Mouse (Mus musculus): ENCODE measurements around the gene Polr2f.

Gene Polr2f

DNA sequence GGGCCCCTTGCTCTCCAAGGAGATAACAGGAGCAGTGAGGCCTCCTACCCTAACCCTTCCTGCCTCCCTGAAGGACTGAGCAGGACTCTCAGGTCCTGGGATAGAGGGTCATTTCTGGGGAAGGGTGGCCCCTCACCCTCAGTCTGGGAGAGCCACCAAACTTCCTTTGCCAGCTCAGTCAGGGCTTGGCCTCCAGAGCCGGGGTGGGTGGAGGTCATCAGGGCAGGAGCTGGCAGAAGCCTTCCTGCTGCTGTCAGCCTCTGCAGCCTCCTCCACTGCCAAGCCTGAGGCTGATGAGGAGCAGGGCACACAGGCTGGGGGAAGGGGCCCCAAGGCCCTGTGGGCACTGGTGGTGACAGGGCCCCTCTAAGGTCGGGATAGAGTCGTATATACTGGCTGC, 14.8 kb downstream of the Polr2f start:
- DNase-seq (ENCODE audit: low read depth, low spot score), result no peak

DNA sequence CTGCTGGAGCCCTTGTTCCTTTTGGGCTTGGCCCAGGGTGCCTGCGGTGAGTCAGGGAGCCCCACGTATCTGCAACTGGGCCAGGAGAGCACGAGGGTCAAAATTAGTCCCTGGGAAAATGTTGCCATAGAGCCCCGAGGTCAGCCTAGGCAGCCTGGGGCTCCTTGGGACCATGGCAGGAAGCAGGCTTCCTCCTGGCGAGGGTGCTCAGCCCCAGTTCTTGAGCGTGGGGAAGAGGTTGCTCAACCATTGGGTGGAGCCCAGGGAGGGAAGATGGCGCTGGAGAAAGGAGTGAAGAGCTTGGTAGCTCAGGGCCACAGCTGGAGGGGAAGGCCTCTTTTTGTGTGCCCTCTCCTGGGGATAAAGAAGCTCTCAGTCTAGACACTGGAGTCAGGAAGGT, 21.5 kb downstream of the Polr2f start:
- no peak for DNase-seq (ENCODE audit: low read depth, low spot score)

DNA sequence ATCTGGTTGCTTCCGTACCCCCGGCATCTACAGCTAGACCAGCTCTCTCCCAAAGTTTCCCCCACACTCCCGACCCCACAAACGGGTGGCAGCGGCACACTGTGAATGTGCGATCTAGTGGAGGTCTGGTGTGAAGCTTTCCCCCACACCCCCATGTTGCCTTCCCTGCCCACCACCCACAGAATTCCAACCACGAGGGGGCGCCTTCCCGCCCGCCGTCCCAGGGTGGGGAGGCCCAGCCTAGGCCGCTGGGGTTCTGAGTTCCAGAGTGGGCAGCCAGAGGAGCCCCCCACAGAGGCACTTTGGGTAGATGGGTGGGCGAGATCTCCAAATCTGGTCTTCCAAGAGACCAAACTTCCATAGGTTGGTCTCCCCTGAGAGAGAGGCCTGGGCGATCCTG, 22.0 kb downstream of the Polr2f start:
- DNase-seq (ENCODE audit: low read depth, low spot score), result no peak

DNA sequence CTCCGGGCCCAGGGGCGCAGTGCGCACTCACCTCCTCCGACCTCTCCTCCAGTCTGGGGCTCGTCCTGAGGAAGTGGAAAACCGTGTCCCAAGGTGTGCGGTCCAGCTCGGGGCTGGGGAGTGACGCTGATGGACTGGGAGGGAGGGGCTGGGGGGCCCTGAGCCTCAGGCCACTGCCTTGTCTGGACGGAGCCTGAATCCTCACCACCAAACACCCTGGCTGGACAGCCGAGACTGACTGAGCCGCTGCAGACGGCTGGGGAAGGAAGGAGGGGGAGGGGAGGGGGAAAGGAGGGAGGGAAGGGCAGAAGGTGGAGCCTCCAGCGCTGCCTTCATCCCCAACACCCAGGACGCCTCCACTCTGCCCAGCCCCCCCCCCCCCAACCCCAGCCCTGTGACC, 23.4 kb downstream of the Polr2f start:
- DNase-seq (ENCODE audit: low read depth, low spot score), result no peak

DNA sequence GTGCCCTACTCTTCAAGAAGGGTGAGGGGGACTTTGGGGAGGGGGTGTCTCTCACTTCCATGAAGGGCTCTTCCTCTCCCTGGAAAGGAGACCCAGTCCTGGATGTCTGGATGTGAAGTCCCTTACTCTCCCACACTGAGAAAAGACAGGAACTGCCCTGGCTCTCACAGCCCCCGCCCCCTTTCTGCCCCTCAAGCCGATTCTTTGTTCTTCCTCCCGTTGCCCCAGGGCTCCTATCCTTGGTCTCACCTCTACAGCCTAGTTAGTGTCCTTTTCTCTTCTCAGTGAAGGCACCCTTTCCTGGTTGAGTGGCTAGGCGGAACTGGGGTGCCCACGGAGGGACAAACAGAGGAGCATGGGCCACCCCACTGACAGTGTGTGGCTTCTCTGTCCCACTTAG, 24.3 kb downstream of the Polr2f start, which contains the start of gene Sox10:
Gene Sox10 (minus strand): TSS at position 101 of the 400 bp plus-strand sequence.
- DNase-seq (ENCODE audit: low read depth, low spot score), result no peak

DNA sequence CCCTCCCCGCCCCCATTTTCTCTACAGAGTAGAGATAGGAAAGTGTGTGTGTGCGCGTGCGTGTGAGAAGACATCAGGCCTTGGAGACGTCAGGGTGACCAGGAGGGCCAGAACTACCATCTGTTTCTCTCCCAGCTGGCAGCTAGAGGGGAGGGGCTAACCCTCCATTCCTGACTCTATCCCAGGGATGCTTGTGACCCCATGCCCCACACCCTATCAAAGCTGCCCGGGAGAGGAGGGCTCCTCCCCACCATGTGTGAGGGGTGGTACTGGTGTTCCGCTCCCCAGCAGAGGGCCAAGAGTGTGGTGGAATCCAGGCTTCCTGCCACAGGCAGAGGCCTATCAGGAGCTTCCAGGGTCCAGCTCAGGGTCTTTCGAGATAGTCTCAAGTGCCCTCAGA, 25.9 kb downstream of the Polr2f start:
- DNase-seq (ENCODE audit: low read depth, low spot score), result no peak

DNA sequence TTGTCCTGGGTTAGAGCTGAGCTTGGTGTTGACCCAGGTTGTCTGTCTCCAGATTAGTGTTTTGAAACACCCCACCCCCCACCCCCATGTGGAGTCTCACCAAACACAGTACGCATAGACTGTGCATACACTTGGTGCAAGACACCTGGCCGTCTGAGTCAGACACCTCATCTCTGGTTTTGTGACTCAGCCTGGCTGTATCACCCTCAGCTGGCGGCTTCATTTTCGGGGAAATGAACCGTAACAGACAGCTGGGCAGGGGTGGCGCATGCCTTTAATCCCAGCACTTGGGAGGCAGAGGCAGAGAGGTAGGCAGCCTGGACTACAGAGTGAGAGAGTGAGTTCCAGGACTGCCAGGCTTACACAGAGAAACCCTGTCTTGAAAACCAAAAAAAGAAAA, 36.1 kb downstream of the Polr2f start:
- no peak for DNase-seq (ENCODE audit: low read depth, low spot score)

DNA sequence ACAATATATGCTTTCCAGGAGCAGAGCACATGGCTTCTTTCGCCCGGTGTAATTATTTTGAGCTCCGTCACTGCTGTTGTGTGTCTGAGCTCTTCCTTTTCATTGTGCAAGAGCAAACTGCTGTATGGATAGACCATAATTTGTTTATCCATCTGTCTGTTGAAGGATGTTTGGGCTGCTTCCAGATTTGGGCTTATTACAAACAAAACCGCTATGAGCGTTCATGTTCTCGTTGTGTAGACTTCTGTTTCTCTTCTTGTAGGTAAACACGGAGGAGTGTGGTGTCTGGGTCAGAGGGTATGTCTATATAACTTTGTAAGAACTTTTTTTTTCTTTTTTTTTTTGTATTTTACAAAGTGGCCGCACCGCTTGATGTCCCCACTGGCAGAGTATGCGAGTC, 44.4 kb downstream of the Polr2f start:
- no peak for DNase-seq (ENCODE audit: low read depth, low spot score)

DNA sequence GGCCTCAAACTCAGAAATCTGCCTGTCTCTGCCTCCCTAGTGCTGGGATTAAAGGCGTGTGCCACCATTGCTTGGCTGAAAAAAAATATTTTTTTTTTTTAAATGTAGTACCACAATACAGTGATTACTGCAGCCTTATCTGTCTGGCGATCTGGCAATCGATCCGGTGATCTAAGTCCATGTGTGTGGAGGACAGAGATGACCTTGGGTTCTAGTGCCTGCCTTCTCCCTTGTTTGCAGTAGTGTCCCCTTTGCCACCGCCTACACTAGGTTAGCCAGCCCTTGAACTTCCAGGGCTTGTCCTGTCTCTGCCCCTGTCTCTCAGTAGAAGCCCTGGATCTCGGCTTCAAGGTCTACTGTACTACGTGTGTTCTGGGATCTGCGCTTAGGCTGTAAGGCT, 47.0 kb downstream of the Polr2f start:
- DNase-seq (ENCODE audit: low read depth, low spot score), result no peak

DNA sequence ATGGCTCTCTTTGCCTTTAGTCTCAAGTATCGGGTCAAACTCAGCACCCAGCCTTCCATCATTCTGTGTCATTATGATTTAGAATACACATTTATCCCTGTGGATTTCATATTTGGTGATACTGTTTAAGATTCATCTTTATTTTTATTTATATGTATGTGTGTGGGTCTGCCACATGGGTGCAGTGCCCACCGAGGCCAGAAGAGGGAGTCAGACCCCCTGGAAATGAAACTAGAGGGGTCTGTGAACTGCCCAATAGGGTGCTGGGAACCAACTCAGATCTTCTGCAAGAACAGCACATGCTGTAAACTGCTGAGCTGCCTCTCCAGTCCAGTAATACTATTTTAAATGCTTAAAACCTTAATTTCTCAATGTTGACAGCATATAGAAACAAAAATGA, 50.6 kb downstream of the Polr2f start:
- no peak for DNase-seq (ENCODE audit: low read depth, low spot score)

DNA sequence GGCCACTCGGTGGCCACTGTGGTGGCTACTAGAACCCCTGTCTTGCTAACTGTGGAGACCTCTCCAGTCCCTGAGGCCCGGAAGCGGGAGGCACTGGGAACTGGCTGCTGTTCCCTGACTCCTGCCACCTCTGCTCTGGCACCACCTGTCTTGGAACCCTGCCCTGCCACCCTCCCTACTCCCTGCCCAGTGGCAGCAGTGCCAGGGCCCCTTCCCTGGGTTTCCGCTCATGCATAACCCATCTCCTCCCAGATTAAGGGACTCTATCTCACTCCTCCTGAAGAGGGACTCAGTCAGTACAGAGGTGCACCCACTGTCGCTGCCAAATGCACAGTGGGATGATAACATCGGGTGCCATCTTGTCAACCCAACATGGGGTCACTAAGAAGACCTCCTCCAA, 51.6 kb downstream of the Polr2f start:
- DNase-seq (ENCODE audit: low read depth, low spot score), result no peak

DNA sequence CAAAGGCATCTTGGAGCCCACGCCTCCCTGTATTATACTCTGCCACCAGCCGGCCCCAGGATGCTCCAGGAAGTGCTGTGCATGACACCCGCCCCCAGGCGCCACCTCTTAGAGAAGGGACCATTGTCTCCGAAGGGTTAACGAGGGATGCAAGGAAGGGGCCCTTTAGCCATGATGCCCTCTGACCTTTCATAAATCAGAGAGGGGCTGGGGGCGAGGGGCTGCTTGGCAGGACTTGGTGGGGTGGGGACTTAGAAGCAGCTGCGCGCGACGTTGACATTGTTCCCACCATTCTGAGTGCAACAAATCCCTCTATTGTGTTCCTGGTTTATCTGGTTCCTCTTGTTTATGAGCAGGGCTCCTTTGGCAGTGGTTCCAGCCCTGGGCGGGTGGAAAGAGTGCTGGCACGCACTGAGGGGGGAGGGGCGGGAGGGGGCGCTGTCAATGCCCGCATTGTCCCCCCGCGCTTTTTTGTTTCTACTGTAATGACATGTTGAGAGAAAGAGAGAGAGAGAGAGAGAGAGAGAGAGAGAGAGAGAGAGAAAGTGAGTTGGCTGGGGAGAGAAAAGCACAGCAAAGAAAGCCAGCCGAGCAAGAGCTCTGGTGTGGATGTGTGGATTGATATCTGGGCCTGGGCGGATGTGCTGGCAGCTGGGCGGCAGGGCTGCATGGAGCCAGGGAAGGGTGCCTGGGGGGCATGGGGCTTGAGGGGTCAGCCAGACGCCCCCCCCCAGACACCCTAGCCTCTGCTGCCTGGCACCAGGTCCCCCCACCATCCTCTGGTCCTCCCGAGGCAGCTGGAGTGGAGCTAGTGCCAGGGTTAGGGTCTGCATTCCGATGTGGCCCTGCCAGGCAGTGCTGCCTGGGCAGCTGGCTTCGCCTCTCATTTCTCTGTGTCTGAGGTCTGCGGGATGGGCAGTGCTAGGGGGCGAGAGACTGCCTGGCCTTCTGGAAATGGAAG, 52.4 kb downstream of the Polr2f start:
- DNase-seq (ENCODE audit: low read depth, low spot score), result peak; percentile 23

DNA sequence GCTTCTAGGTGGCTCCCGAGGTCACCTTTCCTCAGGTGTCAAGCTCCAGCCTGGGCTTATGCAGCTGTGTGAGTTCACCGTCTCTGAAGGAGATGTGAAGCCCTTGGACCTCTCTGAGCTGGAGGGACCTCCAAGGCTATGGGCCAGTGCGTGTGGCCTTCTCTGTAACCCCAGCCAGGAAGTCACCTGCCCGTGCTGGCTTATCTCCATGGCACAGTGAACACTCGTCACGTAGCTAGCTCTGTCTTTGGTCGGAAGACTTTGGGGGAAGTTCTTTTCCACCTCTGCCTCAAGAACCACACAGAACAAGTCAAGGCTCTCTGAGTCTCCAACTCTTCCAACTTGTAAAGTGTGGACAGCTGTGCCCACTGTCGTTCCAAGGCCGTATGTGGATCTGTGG, 53.2 kb downstream of the Polr2f start:
- DNase-seq (ENCODE audit: low read depth, low spot score), result no peak

DNA sequence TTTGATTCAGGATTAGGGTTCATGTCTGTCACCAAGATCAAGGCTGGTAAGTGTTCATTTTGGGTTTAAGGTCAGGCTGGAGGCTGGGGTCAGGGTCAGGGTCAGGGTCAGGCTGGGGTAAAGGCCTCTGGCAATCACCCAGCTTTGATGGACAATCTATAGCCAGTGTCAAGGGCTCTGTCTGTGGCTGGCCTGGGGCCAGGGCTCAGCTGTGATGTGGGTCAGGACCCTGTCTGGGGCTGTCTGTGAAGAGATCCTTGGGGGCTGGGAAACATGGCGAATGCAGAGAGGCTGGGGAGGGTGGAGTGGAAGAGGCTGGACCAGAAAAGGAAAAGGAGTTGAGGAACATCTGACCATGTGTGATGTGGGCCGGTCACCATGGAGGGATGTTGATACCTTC, 54.1 kb downstream of the Polr2f start:
- DNase-seq (ENCODE audit: low read depth, low spot score), result no peak

DNA sequence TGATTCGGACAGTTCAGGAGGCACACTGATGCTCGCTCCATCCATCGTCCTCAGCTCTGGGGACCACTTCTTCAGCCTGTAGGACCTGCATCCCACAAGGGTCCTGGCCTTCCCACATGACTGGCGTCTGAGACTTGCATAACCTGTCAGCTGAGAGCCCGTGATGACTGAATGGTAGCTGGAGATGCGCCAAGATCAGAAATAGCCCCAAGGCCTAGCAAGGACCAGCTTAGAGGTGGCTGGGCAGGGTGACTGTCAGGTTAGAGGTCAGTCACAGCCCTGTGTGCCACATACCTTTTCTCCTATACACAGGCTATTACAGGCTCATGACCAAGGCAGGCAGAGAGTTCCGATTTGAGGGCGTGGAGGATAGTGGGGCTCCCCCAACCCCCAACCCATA, 54.7 kb downstream of the Polr2f start:
- no peak for DNase-seq (ENCODE audit: low read depth, low spot score)

DNA sequence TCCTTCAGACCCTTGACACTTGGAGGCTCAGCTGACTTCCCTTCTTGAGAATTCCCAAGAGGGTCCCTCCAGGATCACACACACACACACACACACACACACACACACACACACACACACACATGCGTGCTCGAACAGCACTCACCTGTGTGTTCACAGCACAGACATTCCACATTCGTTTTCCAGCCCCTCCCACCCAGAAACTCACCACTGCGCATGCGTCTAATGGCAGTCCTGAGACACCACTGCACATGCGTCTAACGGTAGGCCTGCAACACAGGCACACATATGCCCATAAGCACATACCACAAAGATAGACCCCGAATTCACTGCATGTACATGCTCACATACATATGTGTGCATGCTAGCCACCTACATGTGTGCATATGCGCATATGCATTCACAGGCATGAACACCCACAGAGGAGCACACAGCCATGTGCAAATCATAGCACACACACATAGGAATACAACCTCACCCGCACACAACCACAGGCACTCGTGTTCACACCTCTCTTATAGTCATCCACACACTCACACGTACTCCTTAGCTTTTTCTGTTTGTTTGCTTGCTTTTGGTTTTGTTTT, 58.7 kb downstream of the Polr2f start:
- DNase-seq (ENCODE audit: low read depth, low spot score), result no peak
